Mouse (Mus musculus) megakaryocyte, embryonic 14.5 days (primary cell): ENCODE measurements at regions not wholly inside any gene's neighbourhood (a gene's known extent, or its start where the extent isn't known, plus 50 kb on each side); places are given as distances from the start of the nearest gene placed in this dataset.
A peak's percentile ranks its signal among the peaks of the same experiment; 100 is the strongest.

Source experiments
- H3K27me3 ChIP-seq: replicated peaks from 2 replicates; pipeline ENCODE3; 2012; ENCODE audit warnings: inconsistent platforms
- H3K36me3 ChIP-seq: replicated peaks from 2 replicates; pipeline ENCODE3; 2012; ENCODE audit warnings: low read length, inconsistent platforms, mixed read lengths
- H3K4me1 ChIP-seq: 2 replicates; pipeline ENCODE4 v1.6.1; 2012; ENCODE audit warnings: inconsistent platforms
- H3K4me3 ChIP-seq: replicated peaks from 2 replicates; pipeline ENCODE3; 2012; ENCODE audit warnings: moderate library complexity, mild to moderate bottlenecking, inconsistent platforms
- H3K9me3 ChIP-seq: 2 replicates; pipeline ENCODE4 v1.6.1; 2012; ENCODE audit warnings: inconsistent platforms
- FLI1 ChIP-seq: IDR thresholded peaks from 2 replicates; pipeline ENCODE4 v1.6.1; 2012; ENCODE audit warnings: low read length, inconsistent platforms, mixed read lengths
- GATA1 ChIP-seq: IDR thresholded peaks from 3 replicates; pipeline ENCODE4 v1.6.1; 2012; ENCODE audit warnings: mixed read lengths, low read length, inconsistent platforms, borderline replicate concordance

DNA sequence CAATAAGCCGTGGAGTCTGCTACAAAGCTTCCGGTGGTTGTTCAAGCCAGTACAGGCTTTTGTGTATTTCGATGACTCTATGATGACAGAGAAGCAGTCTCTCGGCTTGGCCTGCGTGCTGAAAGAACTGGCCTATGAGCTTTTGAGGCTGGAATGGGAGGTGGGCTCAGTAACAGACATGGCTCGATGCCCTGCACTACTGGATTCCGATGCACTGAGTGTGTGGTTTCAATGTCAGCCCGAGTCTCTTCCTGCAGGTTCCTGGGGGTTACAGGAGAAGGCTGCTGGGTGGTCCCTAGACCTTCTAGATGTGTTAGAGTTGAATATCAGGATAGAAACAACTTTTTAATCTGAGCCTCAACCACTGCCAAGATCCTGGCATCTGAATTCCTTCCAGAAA lies 53.2 kb downstream of the Gm815 start:
- no peak for TF ChIP-seq FLI1
- no peak for TF ChIP-seq GATA1
- no peaks in the 10 kb centered on the region for H3K9me3 ChIP-seq
- H3K4me1 ChIP-seq, result peaks cover 43% of the 10 kb centered on the region

DNA sequence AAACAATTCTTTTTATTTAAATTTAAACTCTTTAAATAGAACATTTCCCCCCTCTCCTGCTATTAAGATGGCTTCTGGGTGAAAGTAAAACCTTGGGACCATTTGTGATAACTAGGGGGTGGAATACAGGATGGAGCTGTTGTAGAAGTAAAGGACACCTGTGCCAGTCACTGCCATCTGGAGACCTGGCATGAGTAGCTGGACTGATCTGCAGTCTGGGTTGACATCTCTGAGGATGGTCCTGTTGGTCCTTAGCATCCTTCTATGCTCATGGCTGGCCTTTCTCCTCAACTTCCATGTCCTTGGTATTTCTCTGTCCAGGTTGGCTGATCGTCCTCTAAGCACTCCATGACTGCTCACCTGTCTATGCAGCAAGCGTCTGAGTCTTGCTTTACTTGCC lies 58.3 kb downstream of the Gm815 start:
- no peak for TF ChIP-seq FLI1
- TF ChIP-seq GATA1, result no peak
- Histone ChIP-seq H3K36me3 (no peaks in the 10 kb centered on the region), H3K4me1 (peaks cover 43% of the 10 kb centered on the region), H3K9me3 (no peaks in the 10 kb centered on the region), H3K4me3 (peak overlapping the region; percentile 11), H3K27me3 (peaks cover 2% of the 10 kb centered on the region)

More for the DNA sequence above, 53.2 kb downstream of the Gm815 start:
- H3K4me3 ChIP-seq, result no peak overlapping the region
- no peaks in the 10 kb centered on the region for H3K36me3 ChIP-seq
- H3K27me3 ChIP-seq, result no peaks in the 10 kb centered on the region

DNA sequence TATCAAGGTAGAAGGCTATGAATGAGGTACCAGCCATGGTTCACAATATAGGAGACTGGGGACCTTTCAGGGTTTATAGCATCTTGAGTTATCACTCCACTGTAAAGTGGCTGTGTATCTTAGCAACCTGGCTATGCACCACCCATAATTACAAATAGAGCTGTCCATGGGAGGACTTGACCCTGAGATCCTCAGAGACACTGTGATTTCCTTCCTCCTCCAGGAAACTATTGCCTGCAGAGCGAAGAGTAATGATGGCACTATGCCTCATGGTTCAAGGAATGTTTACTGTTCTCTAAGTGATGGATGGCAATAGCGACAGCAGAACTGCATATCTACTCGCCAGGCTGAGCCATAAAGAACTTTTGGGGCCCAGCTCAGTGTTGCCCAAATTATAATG lies 60.9 kb downstream of the Gm815 start:
- H3K27me3 ChIP-seq, result peaks cover 2% of the 10 kb centered on the region
- no peaks in the 10 kb centered on the region for H3K9me3 ChIP-seq
- TF ChIP-seq GATA1 (no peak), FLI1 (no peak)
- no peaks in the 10 kb centered on the region for H3K36me3 ChIP-seq
- peaks cover 33% of the 10 kb centered on the region for H3K4me1 ChIP-seq
- no peak overlapping the region for H3K4me3 ChIP-seq

DNA sequence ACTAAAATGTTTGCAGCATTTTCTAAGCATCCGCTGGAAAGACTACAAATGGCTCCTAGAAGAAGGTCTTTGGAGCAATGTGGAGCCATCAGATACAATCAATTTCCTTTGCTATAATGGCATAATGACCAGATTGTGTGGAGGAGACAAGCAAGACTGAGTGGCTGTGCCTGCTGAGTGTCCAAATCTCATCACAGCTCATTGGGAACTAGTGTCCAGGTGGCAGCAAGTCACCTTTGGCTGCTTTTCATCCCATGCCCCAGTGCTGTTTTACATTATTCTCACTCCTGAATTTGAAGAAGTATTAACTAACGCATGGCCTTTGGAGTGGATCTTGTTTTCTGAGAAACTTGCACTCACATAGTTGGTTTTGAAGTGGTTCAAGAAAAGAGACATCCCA lies 62.8 kb downstream of the Gm815 start:
- Histone ChIP-seq H3K27me3 (peaks cover 3% of the 10 kb centered on the region), H3K9me3 (no peaks in the 10 kb centered on the region)
- TF ChIP-seq FLI1, result no peak
- TF ChIP-seq GATA1, result no peak

DNA sequence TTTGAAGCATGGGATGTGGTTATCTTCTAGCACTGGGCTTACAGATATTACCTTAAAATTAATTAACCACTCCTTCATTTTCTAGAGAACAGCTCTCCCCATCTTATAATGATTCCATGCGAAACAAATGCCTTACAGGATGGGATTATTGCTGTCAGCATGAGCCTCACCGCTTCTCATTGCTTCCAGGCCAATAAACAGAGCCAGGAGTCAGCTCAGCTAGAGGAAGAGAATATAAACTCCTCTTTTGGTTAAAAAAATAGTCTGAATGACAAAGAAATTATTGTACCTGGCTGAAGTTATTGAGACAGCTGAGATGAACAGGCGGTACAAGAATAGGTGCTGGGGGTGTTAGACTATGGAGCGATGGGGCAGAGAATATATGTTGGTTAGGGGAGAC lies 63.5 kb downstream of the Gm815 start:
- Histone ChIP-seq H3K9me3 (no peaks in the 10 kb centered on the region), H3K4me3 (no peak overlapping the region)
- TF ChIP-seq GATA1, result no peak
- TF ChIP-seq FLI1, result no peak

More for the DNA sequence above, 62.8 kb downstream of the Gm815 start:
- no peak overlapping the region for H3K4me3 ChIP-seq
- peaks cover 21% of the 10 kb centered on the region for H3K4me1 ChIP-seq
- no peaks in the 10 kb centered on the region for H3K36me3 ChIP-seq

DNA sequence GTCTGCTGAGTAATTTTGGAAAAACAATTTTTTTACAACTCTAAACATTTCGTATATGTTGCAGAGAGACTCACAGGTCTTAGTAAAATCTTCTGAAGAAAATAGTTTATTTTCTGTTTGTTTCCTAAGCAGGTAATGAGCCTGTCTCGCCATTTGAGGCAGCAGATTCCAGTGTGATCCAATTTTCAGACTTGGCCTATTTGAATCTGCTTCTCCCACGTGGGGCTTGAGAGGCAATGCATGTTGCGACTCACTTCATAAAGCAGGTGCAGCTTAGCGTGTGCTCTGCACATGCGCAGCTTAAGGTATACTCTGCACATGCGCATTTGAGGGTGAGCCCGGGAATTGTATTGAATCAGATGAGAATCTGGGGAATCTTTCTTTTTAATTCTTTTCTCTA lies 67.7 kb downstream of the Gm815 start:
- no peak overlapping the region for H3K4me3 ChIP-seq
- peaks cover 3% of the 10 kb centered on the region for H3K27me3 ChIP-seq
- no peaks in the 10 kb centered on the region for H3K9me3 ChIP-seq
- TF ChIP-seq FLI1, result no peak
- H3K4me1 ChIP-seq, result no peaks in the 10 kb centered on the region
- no peaks in the 10 kb centered on the region for H3K36me3 ChIP-seq

More for the DNA sequence above, 63.5 kb downstream of the Gm815 start:
- peaks cover 14% of the 10 kb centered on the region for H3K4me1 ChIP-seq
- H3K27me3 ChIP-seq, result peaks cover 3% of the 10 kb centered on the region
- H3K36me3 ChIP-seq, result no peaks in the 10 kb centered on the region

DNA sequence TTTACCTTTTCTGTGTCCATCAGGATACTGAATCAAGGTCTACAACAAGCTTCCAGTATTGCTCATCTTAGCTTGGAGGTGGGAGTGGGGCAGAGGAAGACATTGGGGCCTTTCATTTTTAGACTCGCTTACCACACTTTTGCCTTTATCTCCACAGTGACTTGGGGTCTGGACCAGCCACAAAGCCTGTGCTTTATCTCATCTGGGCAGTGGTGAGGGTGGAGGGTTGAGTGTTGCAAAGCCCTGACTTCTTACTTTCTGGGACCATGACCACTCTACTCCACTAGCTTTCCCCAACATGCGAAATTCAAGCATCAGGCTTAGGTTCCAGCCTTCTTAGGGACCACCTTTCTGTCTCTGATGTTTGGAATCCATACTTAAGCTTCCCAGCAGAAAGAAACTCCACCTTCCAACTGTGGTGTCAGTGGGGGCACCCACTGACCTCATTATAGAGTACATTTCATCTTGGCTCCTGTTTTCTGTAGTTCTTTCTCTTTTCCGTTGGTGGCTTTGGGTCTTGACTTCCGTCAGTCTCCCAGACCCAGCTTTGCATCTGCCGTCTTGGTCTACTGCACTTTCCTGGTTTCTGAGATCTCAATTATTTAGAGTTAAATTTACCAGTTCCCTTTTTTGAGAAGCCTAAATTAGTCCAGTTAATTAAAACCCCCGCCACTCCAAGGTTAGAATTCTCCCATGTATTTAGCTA lies 80.5 kb downstream of the Gm815 start:
- TF ChIP-seq GATA1 (no peak), FLI1 (no peak)
- Histone ChIP-seq H3K9me3 (peaks cover 7% of the 10 kb centered on the region; the same call in 1 of the 2 replicates), H3K4me3 (no peak overlapping the region), H3K27me3 (no peaks in the 10 kb centered on the region), H3K36me3 (no peaks in the 10 kb centered on the region), H3K4me1 (peaks cover 14% of the 10 kb centered on the region)

DNA sequence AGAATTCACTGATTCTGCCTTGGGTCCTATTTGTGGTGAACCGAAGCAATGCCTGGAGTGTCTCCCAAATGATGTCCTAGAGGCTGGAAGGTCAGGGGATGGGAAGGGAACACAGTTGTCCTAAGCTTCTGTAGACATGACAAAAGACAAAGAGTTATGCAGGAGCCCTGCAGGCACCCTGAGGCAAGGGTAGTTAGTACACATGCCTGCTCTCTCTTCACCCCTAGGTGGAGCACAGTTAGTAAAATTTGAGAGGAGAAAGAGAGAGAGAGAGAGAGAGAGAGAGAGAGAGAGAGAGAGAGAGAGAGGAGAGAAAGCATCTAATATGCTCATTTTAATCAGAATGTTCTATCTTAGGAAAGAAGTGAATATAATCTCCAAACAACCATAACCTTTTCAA lies 87.4 kb downstream of the Gm815 start:
- H3K4me1 ChIP-seq, result peaks cover 40% of the 10 kb centered on the region
- H3K4me3 ChIP-seq, result no peak overlapping the region
- no peaks in the 10 kb centered on the region for H3K27me3 ChIP-seq
- TF ChIP-seq FLI1 (no peak), GATA1 (no peak)
- peaks cover 5% of the 10 kb centered on the region; the same call in 1 of the 2 replicates for H3K9me3 ChIP-seq
- no peaks in the 10 kb centered on the region for H3K36me3 ChIP-seq

DNA sequence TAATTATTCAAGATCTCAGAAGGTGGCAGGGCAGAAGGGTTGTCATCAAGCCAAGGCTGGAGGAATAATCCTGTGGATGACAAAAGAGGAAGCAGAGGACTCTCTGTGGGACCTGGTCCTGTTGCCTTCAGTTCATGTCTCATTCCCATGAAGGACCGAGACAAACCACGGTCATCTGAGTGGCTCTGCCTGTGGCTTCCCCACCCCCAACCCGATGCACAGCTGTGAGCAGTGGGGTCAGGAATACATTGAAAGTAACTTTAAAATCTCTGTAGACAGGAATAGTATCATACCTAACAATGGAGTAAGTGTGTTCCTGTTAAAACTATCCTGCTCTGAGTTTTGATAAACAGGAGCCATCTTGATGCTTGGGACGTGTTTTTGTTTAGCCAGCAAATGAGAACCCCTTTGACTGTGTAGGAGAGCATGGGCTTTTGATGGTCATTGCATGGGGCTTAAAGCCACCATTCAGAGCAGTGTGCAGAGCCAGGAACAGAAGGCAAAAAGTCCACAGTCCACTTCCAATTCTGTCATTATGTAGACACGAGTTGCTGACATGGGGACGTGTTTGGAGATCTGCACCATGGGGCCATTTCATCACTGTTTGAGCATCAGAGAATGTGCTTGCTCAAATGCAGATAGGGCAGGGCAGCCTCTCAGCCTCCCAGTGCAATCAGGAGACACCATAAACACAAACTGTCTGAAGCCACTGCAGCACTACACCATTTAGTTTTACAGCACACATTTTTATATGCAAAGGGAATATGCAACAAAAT lies 88.3 kb downstream of the Gm815 start:
- H3K36me3 ChIP-seq, result no peaks in the 10 kb centered on the region
- TF ChIP-seq GATA1 (no peak), FLI1 (no peak)

DNA sequence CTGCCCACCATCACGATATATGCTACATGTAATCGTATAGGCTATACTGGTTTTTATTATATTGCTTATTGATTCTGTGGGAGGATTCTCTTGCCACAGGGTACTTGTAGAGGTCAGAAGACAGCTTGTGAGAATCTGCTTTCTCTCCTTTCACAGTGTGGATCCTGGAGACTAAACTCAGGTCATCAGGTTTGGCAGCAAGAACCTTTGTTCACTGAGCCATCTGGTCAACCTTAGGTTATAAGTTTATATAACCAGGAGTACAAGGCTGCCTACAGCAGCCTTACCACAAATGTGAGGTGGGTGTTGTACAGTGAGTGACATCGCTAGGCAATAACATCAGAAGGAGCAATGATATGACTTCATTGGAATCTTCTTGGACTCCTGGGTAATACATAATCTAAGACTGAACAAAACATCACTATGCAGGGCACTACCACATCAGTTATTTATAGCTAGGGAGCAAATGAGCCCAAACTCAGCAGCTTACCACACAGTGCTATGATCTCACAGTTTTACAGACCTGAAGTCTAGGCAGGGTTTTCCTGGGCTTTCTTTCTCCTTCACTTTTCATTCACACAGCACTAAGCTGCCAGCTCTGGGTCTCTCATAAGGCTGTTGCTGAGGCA lies 89.0 kb downstream of the Gm815 start:
- TF ChIP-seq GATA1 (no peak), FLI1 (no peak)
- no peaks in the 10 kb centered on the region for H3K36me3 ChIP-seq

More for the DNA sequence above, 88.3 kb downstream of the Gm815 start:
- Histone ChIP-seq H3K27me3 (no peaks in the 10 kb centered on the region), H3K4me3 (no peak overlapping the region), H3K9me3 (no peaks in the 10 kb centered on the region), H3K4me1 (peaks cover 47% of the 10 kb centered on the region)

More for the DNA sequence above, 89.0 kb downstream of the Gm815 start:
- no peaks in the 10 kb centered on the region for H3K27me3 ChIP-seq
- H3K4me3 ChIP-seq, result no peak overlapping the region
- H3K9me3 ChIP-seq, result no peaks in the 10 kb centered on the region
- peaks cover 54% of the 10 kb centered on the region for H3K4me1 ChIP-seq
